Mouse (Mus musculus): Measurements from ENCODE around the gene Ier5l.

- TF ChIP-seq CTCF (IDR thresholded peaks at IDR 0.05; ENCODE audit: control insufficient read depth, insufficient read depth, insufficient replicate concordance, low read depth, low read length), result no peak
- no peak for TF ChIP-seq POLR2A (IDR thresholded peaks at IDR 0.05; ENCODE audit: control insufficient read depth, low read depth, low read length)
These were observed 4.5 kb upstream of the Ier5l start for GRCm38 (mm10) chr2:30478526-30478925.

Measured in testis, adult 2 months (tissue).